In the genomic region with DNA sequence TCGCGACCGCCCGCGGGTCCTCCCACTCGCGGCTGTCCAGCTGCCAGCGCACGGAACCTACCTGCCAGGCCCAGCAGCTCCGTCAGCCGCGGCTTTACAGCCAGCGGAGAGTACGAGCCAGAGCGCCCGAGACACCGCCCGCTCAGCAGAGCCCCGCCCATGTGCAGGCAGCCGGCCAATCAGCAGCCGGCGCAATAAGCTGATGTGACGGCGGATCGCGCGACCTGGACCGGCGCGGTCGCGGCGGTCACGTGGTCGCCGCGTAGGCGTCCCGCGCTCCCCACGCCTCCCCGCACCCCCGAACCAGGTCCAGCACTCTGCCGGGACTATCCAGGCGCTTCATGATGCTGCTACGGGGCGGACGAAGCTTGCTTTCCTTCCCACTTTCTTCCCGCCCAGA, we compare ENCODE assay signal across 8 mouse cellular contexts. TPM values are rescaled to one million over a fixed set of nuclear protein-coding genes. Genes with fewer than 3 reads are reported as not detected.
DNase-seq lines count a peak whose midpoint lies in the region; ATAC-seq and TF ChIP-seq lines count a peak whose summit lies in the region.

Gene Sc5d (minus strand): TSS at position 112 of the 400 bp plus-strand sequence.

- H3K27ac ChIP-seq in cortical plate, adult 2 months (ENCODE audit: insufficient read depth, low read length) = peak within 1 kb of the TSS; percentile 66

- ATAC-seq in activated CD4-positive, CD25-positive, alpha-beta regulatory T cell, adult 4 months = peak; percentile 94
- ATAC-seq in megakaryocyte progenitor cell, adult 5-6 weeks (replicated peaks; ENCODE audit: poor library complexity) = peak; percentile 100

- peak; percentile 68 for TF ChIP-seq POLR2A in cortical plate, adult 2 months (IDR thresholded peaks at IDR 0.05; ENCODE audit: extremely low read depth, insufficient read depth, low read length)

- H3K4me3 ChIP-seq in cortical plate, adult 2 months (ENCODE audit: insufficient read depth, low read length) = peak within 1 kb of the TSS; percentile 99

- peak; percentile 97 for DNase-seq in gastrocnemius, postnatal 10 days
- peak; percentile 94 for DNase-seq in induced T-regulatory cell, adult 2 months (ENCODE audit: low read depth)
- peak; percentile 86 to 95 for DNase-seq in left cerebral cortex, adult 9 months (ENCODE audit: low spot score in 2 of 2)
- peak; percentile 95 for DNase-seq in right cerebral cortex, postnatal 14 days
- DNase-seq in urinary bladder, postnatal 36 days (ENCODE audit: low spot score in 2 of 2) = peak; percentile 88 to 95

- TF ChIP-seq CTCF in cortical plate, adult 2 months (IDR thresholded peaks at IDR 0.05; ENCODE audit: extremely low read depth, insufficient read depth, low read length) = no peak

- H3K4me1 ChIP-seq in cortical plate, adult 2 months (ENCODE audit: control insufficient read depth, insufficient read depth, low read length) = peaks cover 2% of the 10 kb centered on the region; the same call in 1 of the 2 replicates

RNA-seq across cellular contexts. Expression of gene Sc5d, which starts in this region (rescaled TPM):
- polyA plus RNA-seq in activated CD4-positive, CD25-positive, alpha-beta regulatory T cell, adult 4 months (2017; shearing (Covaris generic)) = 100 to 1,000 TPM in 1 of 2 experiments, 10 to 100 TPM in 1; 93.9 to 112 TPM
- polyA plus RNA-seq in cortical plate, adult 2 months (2012; rRNA removed) = 74.8 and 90.6 TPM in 2 replicates
- 10 to 100 TPM; 16.4 to 17.0 TPM for total RNA-seq in gastrocnemius, postnatal 10 days (2021)
- 31.1 and 31.4 TPM in 2 replicates for total RNA-seq in megakaryocyte progenitor cell, adult 5-6 weeks (2015)
- total RNA-seq in megakaryocyte progenitor cell, adult 5-6 weeks (2017) = 26.5 and 26.8 TPM in 2 replicates

Comparison
In these comparisons a context has a peak if more than half of its experiments do, and no peak if none do; other contexts are left out.
1. Peak in every context shown above with its lines: DNase-seq, ATAC-seq, H3K4me3 ChIP-seq and H3K27ac ChIP-seq.